In the genomic region with DNA sequence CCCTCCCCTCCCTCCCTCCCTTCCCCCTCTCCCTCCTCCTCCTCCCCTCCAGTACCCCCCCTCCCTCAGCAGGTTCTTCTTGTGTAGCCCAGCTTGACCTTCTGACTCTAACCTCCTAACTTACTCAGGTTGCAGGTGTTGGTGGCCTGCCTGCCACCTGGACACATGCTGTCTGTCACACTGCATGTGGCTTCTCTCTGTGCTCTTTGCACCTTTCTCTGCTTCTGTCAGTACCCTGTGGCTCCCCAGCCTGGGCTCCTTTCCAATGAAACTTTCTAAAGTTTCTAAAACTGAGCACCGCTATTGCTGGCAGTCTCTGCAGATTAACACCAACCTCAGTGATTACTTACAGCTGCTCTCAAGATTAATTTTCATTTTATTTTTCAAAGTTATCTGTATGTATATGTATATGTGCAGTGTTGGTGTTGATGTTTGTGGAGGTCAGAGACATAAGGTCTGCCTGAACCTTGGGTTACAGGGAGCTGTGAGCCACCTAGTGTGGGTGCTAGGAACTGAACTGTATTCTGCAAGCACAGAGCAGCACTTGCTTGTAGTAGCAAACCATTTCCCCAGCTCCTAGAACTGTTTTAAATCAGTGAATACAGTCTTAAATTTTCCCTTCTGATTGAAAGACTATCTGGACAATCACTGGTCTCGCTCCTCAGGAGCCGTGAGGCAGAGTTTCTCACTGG, we compare ENCODE assay signal across 9 mouse cellular contexts. TPM values are rescaled to one million over a fixed set of nuclear protein-coding genes. Genes with fewer than 3 reads are reported as not detected.
DNase-seq lines count a peak whose midpoint lies in the region; ATAC-seq and TF ChIP-seq lines count a peak whose summit lies in the region.
"Had no signal": no experiment of that assay in that cellular context is flagged by ENCODE, and none has a peak within 500 bp of the region (broad histone marks: within the 10 kb centered on the region; RNA-seq: fewer than 3 reads in every experiment).

No protein-coding gene starts in this region.

- H3K9ac ChIP-seq in hindbrain, embryonic 11.5 days (ENCODE audit: low read depth, low read length), result no peak overlapping the region
- no peak overlapping the region for H3K9ac ChIP-seq in hindbrain, embryonic 13.5 days
- no peak overlapping the region for H3K9ac ChIP-seq in liver, postnatal 0 days (replicated peaks)
- H3K9ac ChIP-seq: embryonic facial prominence, embryonic 12.5 days had no signal

- H3K4me1 ChIP-seq in hindbrain, embryonic 11.5 days (replicated peaks; ENCODE audit: control insufficient read depth, insufficient read depth, low read length), result no peaks in the 10 kb centered on the region
- H3K4me1 ChIP-seq in hindbrain, embryonic 13.5 days (replicated peaks), result no peaks in the 10 kb centered on the region
- H3K4me1 ChIP-seq in liver, postnatal 0 days (ENCODE audit: insufficient read depth), result no peaks in the 10 kb centered on the region
- H3K4me1 ChIP-seq: embryonic facial prominence, embryonic 12.5 days had no signal

- 79% methylated on average over 3 of the region's 3 CpGs for WGBS in hindbrain, embryonic 11.5 days
- WGBS in hindbrain, embryonic 13.5 days, result 79% methylated on average over 3 of the region's 3 CpGs
- WGBS in liver, postnatal 0 days (ENCODE audit: insufficient replicate concordance), result 82% methylated on average over 3 of the region's 3 CpGs

- H3K27ac ChIP-seq in hindbrain, embryonic 11.5 days (ENCODE audit: low read depth, low read length), result no peak overlapping the region
- H3K27ac ChIP-seq in hindbrain, embryonic 13.5 days, result no peak overlapping the region
- H3K27ac ChIP-seq in liver, postnatal 0 days (ENCODE audit: low read depth), result no peak overlapping the region
- H3K27ac ChIP-seq: embryonic facial prominence, embryonic 12.5 days had no signal

- H3K4me2 ChIP-seq in hindbrain, embryonic 11.5 days (replicated peaks; ENCODE audit: low read depth, low read length), result no peak overlapping the region
- no peak overlapping the region for H3K4me2 ChIP-seq in hindbrain, embryonic 13.5 days
- no peak overlapping the region for H3K4me2 ChIP-seq in liver, postnatal 0 days (ENCODE audit: low read depth, low read length)
- H3K4me2 ChIP-seq: embryonic facial prominence, embryonic 12.5 days had no signal

- H3K36me3 ChIP-seq in hindbrain, embryonic 11.5 days (ENCODE audit: control insufficient read depth, insufficient read depth, low read length), result no peaks in the 10 kb centered on the region
- no peaks in the 10 kb centered on the region for H3K36me3 ChIP-seq in hindbrain, embryonic 13.5 days
- H3K36me3 ChIP-seq in liver, postnatal 0 days (replicated peaks; ENCODE audit: insufficient read depth, low read length), result peaks cover 49% of the 10 kb centered on the region

- no peak for TF ChIP-seq EP300 in liver, postnatal 0 days (IDR thresholded peaks at IDR 0.05; ENCODE audit: low read depth)

- H3K9me3 ChIP-seq in hindbrain, embryonic 11.5 days (ENCODE audit: control insufficient read depth, low read length), result no peaks in the 10 kb centered on the region
- no peaks in the 10 kb centered on the region for H3K9me3 ChIP-seq in hindbrain, embryonic 13.5 days
- no peaks in the 10 kb centered on the region for H3K9me3 ChIP-seq in liver, postnatal 0 days (ENCODE audit: low read length)
- H3K9me3 ChIP-seq: embryonic facial prominence, embryonic 12.5 days had no signal

- no peak overlapping the region for H3K4me3 ChIP-seq in hindbrain, embryonic 11.5 days (ENCODE audit: low read depth, low read length)
- H3K4me3 ChIP-seq in hindbrain, embryonic 13.5 days, result no peak overlapping the region
- H3K4me3 ChIP-seq in liver, postnatal 0 days (ENCODE audit: low read depth, low read length), result no peak overlapping the region
- H3K4me3 ChIP-seq: embryonic facial prominence, embryonic 12.5 days had no signal

- ATAC-seq in hindbrain, embryonic 11.5 days (ENCODE audit: low FRiP score), result no peak
- no peak for ATAC-seq in hindbrain, embryonic 13.5 days (ENCODE audit: low FRiP score)
- ATAC-seq in erythroblast, adult 5-6 weeks (replicated peaks; ENCODE audit: low FRiP score, poor library complexity, severe bottlenecking), result peak; percentile 75
- ATAC-seq in liver, postnatal 0 days, result peak; percentile 66
- ATAC-seq in inflammation-experienced regulatory T-cells, adult 6 months, result no peak

- TF ChIP-seq CTCF in liver, postnatal 0 days (IDR thresholded peaks at IDR 0.05; ENCODE audit: low read depth), result peak; percentile 70

- peak; percentile 34 for DNase-seq in hindbrain, embryonic 11.5 days (ENCODE audit: low spot score)
- DNase-seq in 416B (ENCODE audit: low read depth) (peak; percentile 62), ES-CJ7 (ENCODE audit: low read depth, low spot score) (peak; percentile 53)
- peak; percentile 38 for DNase-seq in liver, postnatal 0 days
- DNase-seq in thymus, postnatal 4 days, result peak; percentile 68

- no peaks in the 10 kb centered on the region for H3K27me3 ChIP-seq in hindbrain, embryonic 11.5 days (ENCODE audit: control insufficient read depth, insufficient read depth, low read length)
- H3K27me3 ChIP-seq in hindbrain, embryonic 13.5 days, result no peaks in the 10 kb centered on the region
- H3K27me3 ChIP-seq in liver, postnatal 0 days (ENCODE audit: insufficient read depth, low read length), result no peaks in the 10 kb centered on the region
- H3K27me3 ChIP-seq: embryonic facial prominence, embryonic 12.5 days had no signal

RNA-seq across cellular contexts. Expression of gene Pnpla7, which starts 24.9 kb away (rescaled TPM):
- polyA plus RNA-seq in hindbrain, embryonic 11.5 days (2014; fragmentation: Nextera tagmentation; extraction: Ambion mirVana), result 2.9 TPM in 2 replicates
- polyA plus RNA-seq in hindbrain, embryonic 13.5 days (2015; fragmentation: Nextera tagmentation; extraction: Ambion mirVana), result 3.0 and 3.4 TPM in 2 replicates
- total RNA-seq in erythroblast, adult 5-6 weeks (2015; ENCODE audit: low replicate concordance), result 24.8 and 46.6 TPM in 2 replicates
- total RNA-seq in erythroblast, adult 5-6 weeks (2017; ENCODE audit: low replicate concordance), result 29.9 and 37.2 TPM in 2 replicates
- 52.9 and 64.5 TPM in 2 replicates for polyA plus RNA-seq in liver, postnatal 0 days (2015; fragmentation: Nextera tagmentation; extraction: Ambion mirVana)
- polyA plus RNA-seq in inflammation-experienced regulatory T-cells, adult 6 months (2017; shearing (Covaris generic)), result 10 to 100 TPM; 50.7 to 80.7 (median 77.0) TPM

RNA-seq across cellular contexts. Expression of gene Mrpl41, which starts 25.8 kb away (rescaled TPM):
- 165 and 167 TPM in 2 replicates for polyA plus RNA-seq in hindbrain, embryonic 11.5 days (2014; fragmentation: Nextera tagmentation; extraction: Ambion mirVana)
- 171 and 181 TPM in 2 replicates for polyA plus RNA-seq in hindbrain, embryonic 13.5 days (2015; fragmentation: Nextera tagmentation; extraction: Ambion mirVana)
- total RNA-seq in erythroblast, adult 5-6 weeks (2015; ENCODE audit: low replicate concordance), result 17.6 and 33.6 TPM in 2 replicates
- 18.8 and 37.7 TPM in 2 replicates for total RNA-seq in erythroblast, adult 5-6 weeks (2017; ENCODE audit: low replicate concordance)
- polyA plus RNA-seq in liver, postnatal 0 days (2015; fragmentation: Nextera tagmentation; extraction: Ambion mirVana), result 81.8 and 83.1 TPM in 2 replicates
- 100 to 1,000 TPM in 2 of 3 experiments, 10 to 100 TPM in 1; 98.7 to 106 (median 103) TPM for polyA plus RNA-seq in inflammation-experienced regulatory T-cells, adult 6 months (2017; shearing (Covaris generic))

RNA-seq across cellular contexts. Expression of gene Dph7, which starts 38.5 kb away (rescaled TPM):
- 30.4 and 30.7 TPM in 2 replicates for polyA plus RNA-seq in hindbrain, embryonic 11.5 days (2014; fragmentation: Nextera tagmentation; extraction: Ambion mirVana)
- 36.0 and 38.1 TPM in 2 replicates for polyA plus RNA-seq in hindbrain, embryonic 13.5 days (2015; fragmentation: Nextera tagmentation; extraction: Ambion mirVana)
- total RNA-seq in erythroblast, adult 5-6 weeks (2015; ENCODE audit: low replicate concordance), result 4.2 and 7.1 TPM in 2 replicates
- 1.5 and 5.0 TPM in 2 replicates for total RNA-seq in erythroblast, adult 5-6 weeks (2017; ENCODE audit: low replicate concordance)
- polyA plus RNA-seq in liver, postnatal 0 days (2015; fragmentation: Nextera tagmentation; extraction: Ambion mirVana), result 6.4 and 7.0 TPM in 2 replicates
- 10 to 100 TPM; 21.5 to 42.4 (median 41.8) TPM for polyA plus RNA-seq in inflammation-experienced regulatory T-cells, adult 6 months (2017; shearing (Covaris generic))

RNA-seq across cellular contexts. Expression of gene Zmynd19, which starts 51.1 kb away (rescaled TPM):
- polyA plus RNA-seq in hindbrain, embryonic 11.5 days (2014; fragmentation: Nextera tagmentation; extraction: Ambion mirVana), result 16.8 and 30.6 TPM in 2 replicates
- 16.0 and 17.7 TPM in 2 replicates for polyA plus RNA-seq in hindbrain, embryonic 13.5 days (2015; fragmentation: Nextera tagmentation; extraction: Ambion mirVana)
- 1.3 and 2.9 TPM in 2 replicates for total RNA-seq in erythroblast, adult 5-6 weeks (2015; ENCODE audit: low replicate concordance)
- total RNA-seq in erythroblast, adult 5-6 weeks (2017; ENCODE audit: low replicate concordance), result 9.6 and 15.9 TPM in 2 replicates
- 6.2 and 6.5 TPM in 2 replicates for polyA plus RNA-seq in liver, postnatal 0 days (2015; fragmentation: Nextera tagmentation; extraction: Ambion mirVana)
- polyA plus RNA-seq in inflammation-experienced regulatory T-cells, adult 6 months (2017; shearing (Covaris generic)), result 1 to 10 TPM in 2 of 3 experiments, under 1 TPM in 1; 0.87 to 2.7 (median 1.2) TPM

RNA-seq across cellular contexts. Expression of gene Nsmf, which starts 53.5 kb away (rescaled TPM):
- 37.6 and 51.1 TPM in 2 replicates for polyA plus RNA-seq in hindbrain, embryonic 11.5 days (2014; fragmentation: Nextera tagmentation; extraction: Ambion mirVana)
- polyA plus RNA-seq in hindbrain, embryonic 13.5 days (2015; fragmentation: Nextera tagmentation; extraction: Ambion mirVana), result 130 and 136 TPM in 2 replicates
- total RNA-seq in erythroblast, adult 5-6 weeks (2015; ENCODE audit: low replicate concordance), result 1.7 and 2.1 TPM in 2 replicates
- total RNA-seq in erythroblast, adult 5-6 weeks (2017; ENCODE audit: low replicate concordance), result 0.60 and 1.5 TPM in 2 replicates
- polyA plus RNA-seq in liver, postnatal 0 days (2015; fragmentation: Nextera tagmentation; extraction: Ambion mirVana), result 29.0 and 32.1 TPM in 2 replicates
- polyA plus RNA-seq in inflammation-experienced regulatory T-cells, adult 6 months (2017; shearing (Covaris generic)), result 10 to 100 TPM; 11.3 to 20.4 (median 11.4) TPM

Comparison
In these comparisons a context has a peak if more than half of its experiments do, and no peak if none do; other contexts are left out.
1. ATAC-seq: peak in erythroblast, adult 5-6 weeks (single experiment) and liver, postnatal 0 days (single experiment); none in hindbrain, embryonic 11.5 days (single experiment), hindbrain, embryonic 13.5 days (single experiment) and inflammation-experienced regulatory T-cells, adult 6 months (single experiment).
2. RNA of gene Pnpla7, which starts 24.9 kb away (polyA plus RNA-seq): 50.7 to 80.7 TPM in inflammation-experienced regulatory T-cells, adult 6 months and 52.9 to 64.5 TPM in liver, postnatal 0 days; 3.0 to 3.4 TPM in hindbrain, embryonic 13.5 days and 2.9 TPM in hindbrain, embryonic 11.5 days; every median in the first group is over 10 times any median in the second.
3. Peak in every context shown above with its lines, with median percentiles within 50 percentile points of each other: DNase-seq.